Mouse (Mus musculus) spleen, adult 2 months (tissue): ENCODE data around the gene Plxna4. TPM values are rescaled to one million over a fixed set of nuclear protein-coding genes. Genes with fewer than 3 reads are reported as not detected.

Source experiments
- DNase-seq, 2 experiments: peaks; one replicate each; pipeline versions ENCODE4 v3.0.0 to v3.0.0-alpha.2; 2012 to 2021; ENCODE audit warnings: low spot score in 2 of 2, low read depth in 1 of 2
- H3K27ac ChIP-seq: fragments of 200-500 bp; 2 replicates; pipeline ENCODE4 v1.5.1; 2012; ENCODE audit warnings: low read length, inconsistent platforms; ENCODE audit not compliant: insufficient read depth
- H3K27me3 ChIP-seq: fragments of 200-500 bp; 2 replicates; pipeline ENCODE4 v1.6.1; 2012; ENCODE audit warnings: mild to moderate bottlenecking, moderate library complexity, low read length, inconsistent platforms; ENCODE audit not compliant: control insufficient read depth, insufficient read depth
- H3K36me3 ChIP-seq: fragments of 200-500 bp; 2 replicates; pipeline ENCODE4 v1.6.1; 2012; ENCODE audit warnings: mild to moderate bottlenecking, low read length, inconsistent platforms; ENCODE audit not compliant: control insufficient read depth, insufficient read depth
- H3K4me1 ChIP-seq: fragments of 200-500 bp; 2 replicates; pipeline ENCODE4 v1.6.1; 2011; ENCODE audit warnings: inconsistent platforms; ENCODE audit not compliant: control insufficient read depth, insufficient read depth, insufficient read length
- H3K4me3 ChIP-seq: fragments of 200-500 bp; 2 replicates; pipeline ENCODE4 v1.5.1; 2011; ENCODE audit warnings: mild to moderate bottlenecking, inconsistent platforms; ENCODE audit not compliant: insufficient read depth, insufficient read length; ENCODE audit errors: extremely low read depth
- CTCF ChIP-seq: fragments of 200-500 bp; IDR thresholded peaks from 2 replicates; pipeline ENCODE4 v1.5.1; 2011; ENCODE audit warnings: mild to moderate bottlenecking, inconsistent platforms; ENCODE audit not compliant: insufficient read depth, insufficient read length, insufficient replicate concordance; ENCODE audit errors: extremely low read depth
- POLR2A ChIP-seq: fragments of 200-500 bp; IDR thresholded peaks from 2 replicates; pipeline ENCODE4 v1.6.1; 2011; ENCODE audit warnings: low read depth, low read length, inconsistent platforms
- WGBS: fragments of 180-500 bp; shearing (Covaris S2); methylation state at CpG from one replicate; pipeline ENCODE4 v1.1.7; 2018; 5-methylcytosine and 5-hydroxymethylcytosine counted together
- polyA plus RNA-seq: library from polyadenylated mRNA; depleted of rRNA; stranded (reverse); fragments of >200 nt; gene quantifications from 2 replicates; pipeline ENCODE4 v1.2.3, GENCODE M21; 2012

Gene Plxna4
- polyA plus RNA-seq, 1 experiment: 1.0 TPM

GRCm38 (mm10) chr6:32355559-32355958, 232.4 kb downstream of the Plxna4 start:
- no peak overlapping the region for H3K4me3 ChIP-seq
- H3K27me3 ChIP-seq: no peaks in the 10 kb centered on the region
- no peak for DNase-seq
- TF ChIP-seq CTCF (no peak), POLR2A (no peak)
- H3K36me3 ChIP-seq: no peaks in the 10 kb centered on the region
- H3K4me1 ChIP-seq: no peaks in the 10 kb centered on the region
- no peak overlapping the region for H3K27ac ChIP-seq
- 72% methylated on average over 4 of the region's 4 CpGs for WGBS

- Histone ChIP-seq H3K36me3 (no peaks in the 10 kb centered on the region), H3K4me1 (no peaks in the 10 kb centered on the region), H3K27me3 (no peaks in the 10 kb centered on the region), H3K4me3 (no peak overlapping the region), H3K27ac (no peak overlapping the region)
- no peak for DNase-seq
- WGBS: 70% methylated on average over 2 of the region's 2 CpGs
- TF ChIP-seq POLR2A (no peak), CTCF (no peak)
These were observed 239.0 kb downstream of the Plxna4 start for GRCm38 (mm10) chr6:32348996-32349395.

GRCm38 (mm10) chr6:32348126-32348525, 239.9 kb downstream of the Plxna4 start:
- TF ChIP-seq CTCF (no peak), POLR2A (no peak)
- H3K36me3 ChIP-seq: no peaks in the 10 kb centered on the region
- H3K27ac ChIP-seq: no peak overlapping the region
- 77% methylated on average over 6 of the region's 6 CpGs for WGBS
- no peak for DNase-seq
- no peak overlapping the region for H3K4me3 ChIP-seq
- no peaks in the 10 kb centered on the region for H3K27me3 ChIP-seq
- H3K4me1 ChIP-seq: no peaks in the 10 kb centered on the region

GRCm38 (mm10) chr6:32346015-32346414, 242.0 kb downstream of the Plxna4 start:
- Histone ChIP-seq H3K36me3 (no peaks in the 10 kb centered on the region), H3K27ac (no peak overlapping the region), H3K27me3 (no peaks in the 10 kb centered on the region), H3K4me1 (no peaks in the 10 kb centered on the region), H3K4me3 (no peak overlapping the region)
- no peak for TF ChIP-seq POLR2A
- TF ChIP-seq CTCF: no peak
- 84% methylated on average over 2 of the region's 2 CpGs for WGBS
- DNase-seq: no peak

GRCm38 (mm10) chr6:32342727-32343126, 245.3 kb downstream of the Plxna4 start:
- TF ChIP-seq CTCF (no peak), POLR2A (no peak)
- H3K27me3 ChIP-seq: no peaks in the 10 kb centered on the region
- WGBS: 91% methylated on average over 8 of the region's 8 CpGs
- H3K27ac ChIP-seq: no peak overlapping the region
- H3K36me3 ChIP-seq: no peaks in the 10 kb centered on the region
- no peaks in the 10 kb centered on the region for H3K4me1 ChIP-seq
- H3K4me3 ChIP-seq: no peak overlapping the region
- DNase-seq: no peak

GRCm38 (mm10) chr6:32342272-32342671, 245.7 kb downstream of the Plxna4 start:
- 87% methylated on average over 6 of the region's 6 CpGs for WGBS
- no peaks in the 10 kb centered on the region for H3K36me3 ChIP-seq
- no peaks in the 10 kb centered on the region; the same call in 1 of the 2 replicates for H3K27me3 ChIP-seq
- no peak for DNase-seq
- H3K27ac ChIP-seq: no peak overlapping the region
- H3K4me1 ChIP-seq: no peaks in the 10 kb centered on the region
- TF ChIP-seq CTCF: no peak
- TF ChIP-seq POLR2A: no peak
- no peak overlapping the region for H3K4me3 ChIP-seq

GRCm38 (mm10) chr6:32338416-32338943, 249.5 kb downstream of the Plxna4 start:
- H3K4me3 ChIP-seq: no peak overlapping the region
- DNase-seq: no peak
- TF ChIP-seq POLR2A: no peak
- no peak for TF ChIP-seq CTCF
- H3K27me3 ChIP-seq: no peaks in the 10 kb centered on the region; the same call in 1 of the 2 replicates
- H3K4me1 ChIP-seq: no peaks in the 10 kb centered on the region
- H3K36me3 ChIP-seq: no peaks in the 10 kb centered on the region
- 57% methylated on average over 8 of the region's 8 CpGs for WGBS
- no peak overlapping the region for H3K27ac ChIP-seq
